Mouse (Mus musculus): ENCODE data around the gene 1700113H08Rik. TPM values are rescaled to one million over a fixed set of nuclear protein-coding genes. Genes with fewer than 3 reads are reported as not detected.

1700113H08Rik gene
- polyA plus RNA-seq, 1 experiment from 2014 or later, result 0.41 TPM

DNA sequence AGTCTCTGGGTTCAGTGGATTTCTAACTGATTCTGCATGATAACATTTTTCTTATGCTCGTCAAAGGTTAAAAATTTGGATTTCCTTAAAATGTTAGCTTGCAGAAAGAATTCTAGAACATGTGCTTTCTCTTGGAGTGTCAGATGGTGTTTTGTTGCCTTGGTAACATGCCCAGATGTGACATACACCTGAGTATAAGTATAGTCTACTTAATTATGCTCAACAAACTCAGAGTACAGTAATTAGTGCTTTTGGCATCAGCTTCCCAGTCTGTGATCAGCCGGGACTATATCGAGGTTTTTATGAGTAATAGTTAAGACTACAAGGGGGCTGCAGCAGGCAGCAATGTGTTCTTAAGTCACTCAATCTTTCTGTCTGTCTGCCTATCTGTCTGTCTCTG, 53.1 kb downstream of the 1700113H08Rik start:
- Histone ChIP-seq H3K4me1 (no peaks in the 10 kb centered on the region), H3K27me3 (replicated peaks) (no peaks in the 10 kb centered on the region), H3K9ac (no peak overlapping the region), H3K36me3 (no peaks in the 10 kb centered on the region), H3K27ac (no peak overlapping the region), H3K4me3 (no peak overlapping the region), H3K4me2 (replicated peaks) (no peak overlapping the region), H3K9me3 (no peaks in the 10 kb centered on the region)
- ATAC-seq (ENCODE audit: low FRiP score, low read depth), result no peak
- 94% methylated on average over 3 of the region's 3 CpGs for WGBS

DNA sequence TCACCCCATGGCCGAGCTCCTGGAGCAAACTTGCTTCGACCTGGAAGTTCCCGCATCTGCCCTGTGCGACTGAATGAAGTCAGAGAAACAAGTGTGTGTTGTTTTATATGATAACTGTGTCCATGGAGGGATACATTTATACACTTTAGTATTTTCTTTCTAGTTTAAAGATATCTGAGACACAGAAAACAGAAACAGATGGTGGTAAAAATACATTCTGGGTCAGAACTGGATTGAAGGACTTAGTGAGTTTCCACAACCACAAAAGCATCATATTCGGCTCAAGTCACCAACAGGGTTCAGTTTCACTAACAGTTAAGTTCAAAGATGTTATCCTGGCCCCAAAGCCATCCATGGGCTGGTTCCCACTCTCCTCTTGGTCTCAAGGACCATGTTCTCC, 67.2 kb downstream of the 1700113H08Rik start:
- 93% methylated on average over 5 of the region's 5 CpGs for WGBS
- Histone ChIP-seq H3K4me2 (replicated peaks) (no peak overlapping the region), H3K36me3 (no peaks in the 10 kb centered on the region), H3K4me3 (no peak overlapping the region), H3K9ac (no peak overlapping the region), H3K4me1 (no peaks in the 10 kb centered on the region), H3K9me3 (peaks cover 3% of the 10 kb centered on the region; the same call in 1 of the 2 replicates), H3K27me3 (replicated peaks) (no peaks in the 10 kb centered on the region), H3K27ac (no peak overlapping the region)
- ATAC-seq (ENCODE audit: low FRiP score, low read depth), result no peak

DNA sequence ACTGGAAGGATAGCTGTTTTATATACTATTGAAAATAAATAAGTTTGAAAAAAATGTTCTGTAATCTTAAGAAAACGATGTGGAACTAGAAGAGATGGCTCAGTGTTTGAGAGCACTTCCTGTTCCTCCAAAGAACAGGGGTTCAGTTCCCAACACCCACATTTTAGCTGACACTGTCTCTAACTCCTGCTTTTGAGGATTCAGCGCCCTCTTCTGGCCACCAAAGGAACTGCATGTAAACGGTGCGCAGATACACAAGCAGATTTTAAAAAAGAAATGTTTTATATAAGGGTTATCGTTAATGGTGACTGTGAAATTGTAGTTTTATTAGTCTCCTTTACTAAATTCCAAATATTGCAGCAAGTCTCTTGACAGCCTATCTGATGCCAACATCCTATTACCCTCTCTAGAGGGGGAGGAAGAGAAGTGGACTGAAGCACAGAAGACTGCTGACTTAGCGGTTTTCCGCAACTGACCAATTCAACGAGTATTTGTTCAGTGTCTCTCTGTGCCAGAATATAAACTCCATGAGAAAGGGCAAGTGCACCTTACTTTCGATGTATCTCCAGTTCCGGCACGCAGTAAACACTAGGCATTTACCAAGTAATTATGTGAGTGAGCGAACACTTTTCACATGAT, 68.5 kb downstream of the 1700113H08Rik start:
- no peak overlapping the region for H3K9ac ChIP-seq
- no peaks in the 10 kb centered on the region for H3K4me1 ChIP-seq
- no peaks in the 10 kb centered on the region for H3K36me3 ChIP-seq
- 83% methylated on average over 12 of the region's 12 CpGs for WGBS
- H3K27ac ChIP-seq, result no peak overlapping the region
- no peak for ATAC-seq (ENCODE audit: low FRiP score, low read depth)
- H3K9me3 ChIP-seq, result peaks cover 3% of the 10 kb centered on the region; the same call in 1 of the 2 replicates
- H3K4me3 ChIP-seq, result no peak overlapping the region
- no peaks in the 10 kb centered on the region for H3K27me3 ChIP-seq (replicated peaks)
- no peak overlapping the region for H3K4me2 ChIP-seq (replicated peaks)

DNA sequence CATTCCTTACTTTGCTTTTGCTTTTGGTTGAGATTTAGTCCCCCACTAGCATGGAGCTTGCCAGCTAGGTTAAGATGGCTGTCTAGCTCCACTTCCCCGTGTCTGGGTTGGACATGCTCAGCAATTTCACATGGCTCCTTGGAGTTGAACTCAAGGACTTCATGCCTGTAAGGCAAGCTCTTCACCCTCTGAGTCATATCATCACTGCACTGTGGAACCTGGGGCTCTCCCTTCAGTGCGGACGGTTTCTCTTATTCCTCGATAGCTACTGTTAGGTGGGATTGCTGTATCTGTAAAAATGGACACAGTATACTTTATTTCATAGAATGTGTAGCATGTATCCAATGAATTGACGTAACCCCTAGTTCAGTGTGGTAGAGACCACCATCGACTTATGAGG, 93.2 kb downstream of the 1700113H08Rik start:
- H3K36me3 ChIP-seq, result no peaks in the 10 kb centered on the region
- H3K27me3 ChIP-seq (replicated peaks), result no peaks in the 10 kb centered on the region
- 96% methylated on average over 6 of the region's 6 CpGs for WGBS
- H3K4me2 ChIP-seq (replicated peaks), result no peak overlapping the region
- H3K9me3 ChIP-seq, result no peaks in the 10 kb centered on the region
- no peak overlapping the region for H3K27ac ChIP-seq
- H3K4me1 ChIP-seq, result no peaks in the 10 kb centered on the region
- no peak for ATAC-seq (ENCODE audit: low FRiP score, low read depth)
- H3K4me3 ChIP-seq, result no peak overlapping the region
- no peak overlapping the region for H3K9ac ChIP-seq

DNA sequence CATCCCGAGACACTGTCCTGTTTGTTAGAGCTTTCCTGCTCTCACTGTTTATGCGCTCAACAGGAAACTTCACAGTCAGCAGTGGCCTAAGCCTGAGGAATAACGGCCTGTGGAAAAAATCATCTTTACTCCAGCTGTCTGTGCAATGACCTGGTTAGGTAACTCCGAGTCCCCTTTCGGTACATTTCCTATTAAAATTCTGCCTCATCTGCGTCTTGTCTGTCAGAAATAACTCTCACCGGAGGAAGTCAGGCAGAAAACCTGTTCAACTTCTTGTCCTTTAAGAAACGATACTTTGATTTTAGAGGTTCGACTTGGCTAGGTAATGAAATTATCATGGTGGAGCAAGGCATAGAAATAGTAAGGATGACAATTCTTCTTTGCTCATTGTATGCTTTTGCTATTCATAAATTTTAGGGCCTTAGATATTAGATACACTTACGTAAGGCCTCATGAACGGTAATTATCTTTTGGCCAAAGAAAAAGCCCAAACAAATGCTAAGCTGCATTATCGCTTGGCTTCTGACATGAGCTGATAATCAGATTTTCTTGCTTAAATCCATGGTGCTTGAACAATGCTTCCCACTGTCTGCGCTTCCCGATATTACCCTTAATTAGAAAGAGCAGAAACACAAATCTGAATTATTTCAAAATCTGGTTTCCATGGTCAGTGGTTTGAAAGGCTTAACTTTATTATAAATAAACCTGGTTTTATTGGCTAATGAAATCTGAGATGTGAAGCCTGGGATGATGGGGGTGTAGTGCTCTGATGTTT, 96.1 kb downstream of the 1700113H08Rik start:
- Histone ChIP-seq H3K4me2 (replicated peaks) (no peak overlapping the region), H3K36me3 (no peaks in the 10 kb centered on the region), H3K27me3 (replicated peaks) (no peaks in the 10 kb centered on the region), H3K4me3 (no peak overlapping the region), H3K9ac (no peak overlapping the region), H3K27ac (no peak overlapping the region), H3K4me1 (no peaks in the 10 kb centered on the region), H3K9me3 (no peaks in the 10 kb centered on the region)
- no peak for ATAC-seq (ENCODE audit: low FRiP score, low read depth)
- WGBS, result 87% methylated on average over 14 of the region's 14 CpGs

DNA sequence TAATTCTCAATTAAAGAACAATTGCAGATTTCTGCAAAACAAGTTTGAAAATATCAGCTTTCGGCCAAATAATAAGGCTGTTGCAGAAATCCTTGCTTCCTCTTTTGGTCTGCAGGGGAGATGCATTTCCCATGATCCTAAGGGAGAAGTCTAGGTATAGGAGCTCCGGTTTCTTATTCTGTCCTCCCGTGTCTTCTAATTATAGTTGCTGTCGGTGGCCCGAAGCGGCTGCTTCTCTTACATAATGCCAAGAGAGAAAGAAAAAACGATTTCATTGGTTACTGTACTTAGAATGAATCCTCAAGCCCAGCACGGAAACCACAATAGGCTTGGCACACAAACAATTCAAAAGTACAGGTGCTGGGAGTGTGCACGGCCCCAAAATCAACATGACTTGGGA, 101.9 kb downstream of the 1700113H08Rik start:
- Histone ChIP-seq H3K9ac (no peak overlapping the region), H3K27me3 (replicated peaks) (no peaks in the 10 kb centered on the region), H3K36me3 (no peaks in the 10 kb centered on the region), H3K4me1 (no peaks in the 10 kb centered on the region), H3K9me3 (no peaks in the 10 kb centered on the region), H3K27ac (no peak overlapping the region), H3K4me3 (no peak overlapping the region), H3K4me2 (replicated peaks) (no peak overlapping the region)
- WGBS, result 84% methylated on average over 9 of the region's 9 CpGs
- ATAC-seq (ENCODE audit: low FRiP score, low read depth), result no peak

DNA sequence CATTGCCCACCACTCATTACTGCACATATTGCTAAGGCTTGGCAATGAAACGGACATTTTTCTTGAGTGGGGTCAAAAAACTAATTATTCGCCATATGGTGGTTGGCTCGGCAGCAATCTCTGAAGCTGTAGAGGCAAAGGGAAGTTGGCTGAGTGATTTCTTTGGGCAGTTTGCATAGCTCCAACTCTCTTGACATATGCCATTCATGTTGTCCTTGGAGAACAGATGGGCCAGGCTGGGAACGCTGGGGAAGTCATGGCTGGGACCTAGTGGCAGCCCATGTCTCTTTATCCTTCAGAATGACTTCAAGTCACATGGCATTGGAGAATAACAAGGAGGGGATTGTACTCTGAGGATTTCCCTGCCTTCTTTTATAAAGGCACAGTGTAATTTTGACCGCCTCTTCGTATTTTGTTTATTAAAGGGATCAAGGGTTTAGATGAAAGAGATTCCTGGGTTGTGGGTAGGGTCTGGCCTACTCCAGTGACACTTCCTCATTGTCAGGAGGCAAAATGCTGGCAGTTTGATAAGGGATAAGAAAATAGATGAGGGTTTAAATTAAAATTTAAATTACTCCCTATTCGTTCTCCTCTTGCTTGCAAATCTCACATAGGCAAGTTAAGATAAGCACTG, 138.4 kb downstream of the 1700113H08Rik start:
- Histone ChIP-seq H3K27me3 (replicated peaks) (no peaks in the 10 kb centered on the region), H3K9me3 (no peaks in the 10 kb centered on the region), H3K9ac (no peak overlapping the region), H3K27ac (no peak overlapping the region), H3K36me3 (no peaks in the 10 kb centered on the region), H3K4me2 (replicated peaks) (no peak overlapping the region), H3K4me3 (no peak overlapping the region), H3K4me1 (no peaks in the 10 kb centered on the region)
- 66% methylated on average over 7 of the region's 7 CpGs for WGBS
- peak; percentile 33; the same call in 1 of the 2 replicates for ATAC-seq (ENCODE audit: low FRiP score, low read depth)

DNA sequence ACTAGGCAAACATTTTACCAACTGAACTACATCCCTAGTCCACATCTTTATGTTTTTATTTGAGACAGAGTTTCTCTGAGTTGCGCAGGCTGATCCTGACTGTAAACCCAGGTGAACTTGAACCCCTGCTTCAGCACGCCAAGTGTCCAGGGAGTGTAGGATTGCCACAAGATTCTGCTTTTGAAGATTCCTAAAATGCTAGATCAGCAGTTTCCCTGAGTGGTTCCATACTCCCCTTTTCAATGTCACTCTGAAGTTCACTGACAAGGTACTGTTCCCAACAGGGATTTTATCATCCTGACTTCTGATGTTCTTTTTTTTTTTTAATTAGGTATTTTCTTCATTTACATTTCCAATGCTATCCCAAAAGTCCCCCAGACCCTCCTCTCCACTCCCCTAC, 140.9 kb downstream of the 1700113H08Rik start:
- WGBS, result 95% methylated on average over 2 of the region's 2 CpGs
- Histone ChIP-seq H3K27me3 (replicated peaks) (no peaks in the 10 kb centered on the region), H3K4me1 (no peaks in the 10 kb centered on the region), H3K4me2 (replicated peaks) (no peak overlapping the region), H3K9me3 (no peaks in the 10 kb centered on the region), H3K36me3 (no peaks in the 10 kb centered on the region), H3K4me3 (no peak overlapping the region), H3K9ac (no peak overlapping the region), H3K27ac (no peak overlapping the region)
- no peak for ATAC-seq (ENCODE audit: low FRiP score, low read depth)

DNA sequence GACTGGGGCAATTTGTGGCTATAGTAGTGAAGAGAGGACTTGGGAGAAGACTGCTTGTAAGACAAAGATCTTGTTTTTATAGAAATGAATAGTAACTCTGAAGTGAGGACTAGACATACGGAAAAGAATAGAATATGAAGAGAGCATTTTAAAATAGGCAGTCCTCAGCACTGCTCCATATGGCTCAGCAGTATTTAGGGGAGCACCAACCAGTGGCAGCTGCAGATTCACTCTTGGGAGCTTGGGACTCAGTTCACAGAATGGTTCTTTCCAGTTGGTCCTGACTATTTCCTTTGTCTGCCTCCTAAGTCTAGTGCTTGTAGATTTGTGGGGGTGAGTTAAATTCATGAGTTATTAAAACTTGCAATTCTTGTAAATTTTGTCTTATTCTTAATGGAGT, 151.6 kb downstream of the 1700113H08Rik start:
- no peak overlapping the region for H3K4me3 ChIP-seq
- no peaks in the 10 kb centered on the region for H3K27me3 ChIP-seq (replicated peaks)
- H3K4me1 ChIP-seq, result no peaks in the 10 kb centered on the region
- H3K4me2 ChIP-seq (replicated peaks), result no peak overlapping the region
- H3K9me3 ChIP-seq, result no peaks in the 10 kb centered on the region
- H3K27ac ChIP-seq, result no peak overlapping the region
- no peak overlapping the region for H3K9ac ChIP-seq
- no peak for ATAC-seq (ENCODE audit: low FRiP score, low read depth)
- 89% methylated on average over 1 of the region's 1 CpGs for WGBS
- no peaks in the 10 kb centered on the region for H3K36me3 ChIP-seq

DNA sequence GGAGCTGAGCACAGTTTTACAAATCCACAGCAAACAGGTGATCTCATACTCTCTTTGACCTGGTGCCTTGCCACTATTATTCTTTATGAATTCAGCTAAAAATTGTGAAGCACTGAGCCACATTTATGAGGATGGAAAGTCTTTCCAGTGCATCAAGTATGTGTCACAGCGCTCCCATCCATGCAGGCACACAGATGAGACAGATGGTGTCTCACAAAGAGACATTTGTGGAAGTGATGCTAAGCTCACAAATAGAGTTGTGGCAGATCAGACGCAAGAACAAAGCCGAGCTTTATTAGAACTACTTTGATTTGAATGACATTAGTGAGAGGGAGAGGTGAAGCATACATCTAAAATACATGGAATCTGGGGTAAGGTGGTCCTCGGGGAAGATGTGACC, 153.2 kb downstream of the 1700113H08Rik start:
- H3K27ac ChIP-seq, result no peak overlapping the region
- no peaks in the 10 kb centered on the region for H3K4me1 ChIP-seq
- H3K4me2 ChIP-seq (replicated peaks), result no peak overlapping the region
- ATAC-seq (ENCODE audit: low FRiP score, low read depth), result no peak
- H3K9me3 ChIP-seq, result no peaks in the 10 kb centered on the region
- H3K27me3 ChIP-seq (replicated peaks), result no peaks in the 10 kb centered on the region
- no peak overlapping the region for H3K9ac ChIP-seq
- H3K4me3 ChIP-seq, result no peak overlapping the region
- no peaks in the 10 kb centered on the region for H3K36me3 ChIP-seq
- whole genome bisulfite sequencing, result 77% methylated on average over 4 of the region's 4 CpGs

DNA sequence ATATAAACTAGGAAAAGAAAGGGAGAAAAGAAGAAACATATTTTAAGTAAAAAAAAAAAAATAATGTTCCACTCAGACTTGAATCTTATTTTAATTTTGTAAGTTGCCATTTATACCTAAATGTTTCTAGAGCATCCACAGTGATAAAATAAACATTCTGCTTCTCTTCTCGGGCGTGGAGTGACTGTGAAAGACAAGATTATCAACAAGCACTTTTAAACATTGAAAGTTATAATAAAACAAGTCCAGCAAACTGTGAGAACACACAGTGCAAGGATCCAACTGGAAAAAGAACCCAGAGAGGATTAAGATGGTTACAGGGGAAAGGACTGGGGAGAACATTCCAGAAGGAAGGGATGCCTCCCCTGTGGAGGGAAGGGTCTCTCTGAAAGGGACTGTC, 155.0 kb downstream of the 1700113H08Rik start:
- H3K9me3 ChIP-seq, result no peaks in the 10 kb centered on the region
- 91% methylated on average over 2 of the region's 2 CpGs for WGBS
- H3K4me2 ChIP-seq (replicated peaks), result no peak overlapping the region
- H3K27ac ChIP-seq, result no peak overlapping the region
- no peak overlapping the region for H3K9ac ChIP-seq
- no peak overlapping the region for H3K4me3 ChIP-seq
- H3K36me3 ChIP-seq, result no peaks in the 10 kb centered on the region
- no peaks in the 10 kb centered on the region for H3K27me3 ChIP-seq (replicated peaks)
- no peak for ATAC-seq (ENCODE audit: low FRiP score, low read depth)
- H3K4me1 ChIP-seq, result no peaks in the 10 kb centered on the region

DNA sequence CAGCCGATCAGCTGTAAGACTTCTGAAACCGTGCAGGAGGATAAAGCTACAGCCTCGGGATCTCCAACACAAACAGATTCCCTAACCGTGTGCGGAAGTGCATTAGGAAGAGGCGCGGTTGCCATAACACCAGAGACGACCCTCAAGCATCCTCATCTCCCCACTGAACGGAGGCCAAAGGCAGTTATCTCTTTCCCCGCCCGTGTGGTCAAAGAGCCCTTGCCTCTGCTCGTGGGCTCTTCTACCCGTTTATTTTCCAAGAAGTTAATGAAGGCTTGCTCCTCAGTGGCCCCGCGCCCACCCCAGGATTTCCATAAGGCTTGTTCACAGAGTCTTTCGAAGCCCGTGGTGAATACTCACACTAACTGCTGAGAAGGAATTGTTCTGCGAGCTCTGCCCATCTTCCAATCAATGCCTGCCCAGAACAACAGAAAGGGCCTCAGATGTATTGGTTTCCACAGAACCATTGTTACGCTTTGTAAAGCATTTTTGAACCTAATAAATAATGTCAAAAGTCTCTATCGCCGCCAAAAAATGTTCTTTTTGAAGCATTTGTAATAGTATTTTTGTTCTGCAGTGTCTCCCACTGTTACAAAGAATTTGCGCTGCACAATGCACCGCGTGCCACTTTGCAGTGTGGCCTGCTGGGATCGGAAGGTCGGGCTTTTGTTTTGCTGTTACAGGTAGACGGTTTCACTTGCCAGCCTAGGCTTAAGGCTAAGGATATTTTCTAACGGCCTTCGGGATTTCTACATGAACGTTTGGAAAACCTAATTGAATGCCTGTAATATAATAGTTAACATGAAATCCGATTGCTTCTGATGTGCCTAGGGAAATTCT, 172.4 kb downstream of the 1700113H08Rik start:
- Histone ChIP-seq H3K4me2 (replicated peaks) (peak overlapping the region; percentile 48), H3K9me3 (no peaks in the 10 kb centered on the region), H3K27ac (no peak overlapping the region), H3K9ac (no peak overlapping the region), H3K27me3 (replicated peaks) (no peaks in the 10 kb centered on the region), H3K4me3 (no peak overlapping the region), H3K4me1 (peaks cover 5% of the 10 kb centered on the region), H3K36me3 (no peaks in the 10 kb centered on the region)
- peak; percentile 70 for ATAC-seq (ENCODE audit: low FRiP score, low read depth)
- WGBS, result 21% methylated on average over 31 of the region's 31 CpGs
